In the genomic region with DNA sequence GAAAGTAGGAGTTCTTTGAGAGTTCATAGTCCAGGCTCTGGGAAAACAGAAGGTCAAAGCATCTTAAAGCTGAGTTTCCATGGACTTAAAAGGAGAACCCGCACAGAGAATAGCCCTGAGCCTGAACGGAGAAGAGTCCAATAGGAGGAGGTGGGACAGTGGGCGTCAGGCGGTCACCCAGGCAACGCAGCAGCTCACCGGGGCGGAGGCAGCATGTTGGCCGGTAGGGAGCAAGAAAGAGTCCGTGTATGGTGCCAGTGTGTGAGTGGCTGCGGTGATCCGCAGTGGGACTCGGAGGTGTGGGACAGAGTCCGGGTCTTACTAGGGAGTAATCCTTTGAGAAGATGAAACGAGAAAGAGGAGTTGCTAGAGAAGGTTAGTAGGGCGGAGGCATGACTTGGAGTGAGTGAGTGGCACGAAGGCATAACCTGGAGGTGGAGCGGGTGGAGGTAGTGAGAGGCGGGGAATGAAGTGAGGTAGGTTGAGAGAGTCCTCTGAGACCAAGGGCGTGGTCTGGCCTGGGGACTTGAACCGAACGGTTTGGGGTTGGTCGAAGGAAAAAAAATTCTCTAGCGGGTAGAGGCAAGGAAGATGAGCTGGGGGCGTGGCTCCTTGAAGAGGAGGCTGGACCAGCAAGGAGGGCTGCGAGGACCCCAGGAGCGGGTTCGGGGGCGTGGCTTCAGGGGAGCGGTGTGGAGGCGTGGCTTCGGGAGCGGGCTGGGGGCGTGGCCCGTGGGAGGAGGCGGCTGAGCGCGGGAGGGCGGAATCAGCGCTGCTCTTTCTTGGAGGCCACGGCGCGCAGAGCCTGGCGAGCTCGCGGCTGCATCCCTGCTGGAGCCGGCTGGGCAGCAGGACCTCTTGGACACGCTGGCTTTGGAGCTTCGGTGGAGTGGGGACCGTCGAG, we compare ENCODE assay signal across 8 mouse cellular contexts. TPM values are rescaled to one million over a fixed set of nuclear protein-coding genes. Genes with fewer than 3 reads are reported as not detected.
DNase-seq lines count a peak whose midpoint lies in the region; ATAC-seq lines count a peak whose summit lies in the region.

TSS of gene Spata13 (plus strand) at position 41 of the 904 bp plus-strand sequence.

- intact Hi-C loops in left cerebral cortex, postnatal 14 days (cut with DNase I): loop anchor here (5.0 kb wide), 1 partner anchor 77 kb away; no protein-coding TSS in a partner anchor

- ATAC-seq in inflammation-experienced regulatory T-cells, adult 6 months: peak; percentile 89

- peak; percentile 97 for DNase-seq in adrenal gland, adult 2 months
- DNase-seq in embryo, embryonic 10.5 days (ENCODE audit: low spot score): peak; percentile 98
- peak; percentile 74 for DNase-seq in gastrocnemius, postnatal 25 days
- peak; percentile 45 to 71 for DNase-seq in left cerebral cortex, postnatal 14 days (ENCODE audit: low spot score in 2 of 2)
- peak; percentile 94 for DNase-seq in mesoderm, embryonic 11.5 days (ENCODE audit: low read depth, low spot score)
- DNase-seq in right cerebral cortex, postnatal 36 days (ENCODE audit: low spot score in 2 of 2): peak; percentile 36 to 48
- DNase-seq in yolk sac, embryonic 10.5 days (ENCODE audit: low spot score): peak; percentile 96

RNA-seq across cellular contexts. Expression of gene Spata13, which starts in this region (rescaled TPM):
- 100 to 1,000 TPM; 144 to 151 TPM for total RNA-seq in adrenal gland, adult 2 months (2021)
- polyA plus RNA-seq in adrenal gland, adult 2 months (2012; rRNA removed): 35.2 and 41.9 TPM in 2 replicates
- total RNA-seq in gastrocnemius, postnatal 25 days (2021): 1 to 10 TPM; 3.8 to 4.9 TPM
- 100 to 1,000 TPM in 1 of 3 experiments, 10 to 100 TPM in 2; 87.6 to 120 (median 95.0) TPM for polyA plus RNA-seq in inflammation-experienced regulatory T-cells, adult 6 months (2017; shearing (Covaris generic))
- total RNA-seq in left cerebral cortex, postnatal 14 days (2021): 10 to 100 TPM; 14.7 to 20.9 TPM

Comparison
In these comparisons a context has a peak if more than half of its experiments do, and no peak if none do; other contexts are left out.
1. Peak in every context shown above with its lines: DNase-seq and ATAC-seq.
2. RNA of gene Spata13 (total RNA-seq): 144 to 151 TPM in adrenal gland, adult 2 months; 14.7 to 20.9 TPM in left cerebral cortex, postnatal 14 days and 3.8 to 4.9 TPM in gastrocnemius, postnatal 25 days; every median in the first group is over 4 times any median in the second.
3. DNase-seq: peak in every context shown above with its lines; median percentile 98 in embryo, embryonic 10.5 days; 97 in adrenal gland, adult 2 months; 96 in yolk sac, embryonic 10.5 days; 94 in mesoderm, embryonic 11.5 days; 74 in gastrocnemius, postnatal 25 days; 58 in left cerebral cortex, postnatal 14 days; 42 in right cerebral cortex, postnatal 36 days.